Mouse (Mus musculus) spleen, embryonic (tissue): Measurements from ENCODE around the gene Trpm8.

Experiments used
- CTCF ChIA-PET: fragments of 350-600 bp; sonication (Branson Sonifier 250); formaldehyde crosslinking; loops from one replicate; lab custom pipeline; 2022; lab: Charles Lee

Trpm8 gene

GRCm38 (mm10) chr1:88264237-88264868 lies 13.1 kb upstream of the Trpm8 start:
- CTCF ChIA-PET: interaction anchor here (0.6 kb wide), 1 partner anchor 1007 kb away, joined by 4 read pairs; no protein-coding TSS in a partner anchor

DNA sequence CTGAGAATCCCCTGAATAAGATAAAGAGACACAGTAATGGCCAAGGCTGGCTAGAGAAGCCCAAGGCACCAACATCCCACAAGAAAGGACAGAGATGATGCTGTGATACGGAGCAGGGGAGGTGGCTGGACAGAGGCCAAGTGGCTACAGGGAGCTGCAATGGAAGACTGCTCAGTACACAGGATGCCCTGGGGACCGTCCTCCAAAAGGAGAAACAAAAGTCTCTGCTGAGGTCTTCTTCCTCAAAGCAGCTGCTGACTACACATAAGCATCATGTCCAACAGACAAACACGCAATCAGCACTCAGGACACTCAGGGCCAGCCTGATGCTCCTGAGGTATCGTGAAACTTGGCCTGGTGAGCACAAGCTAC lies 12.6 kb upstream of the Trpm8 start:
- CTCF ChIA-PET: interaction anchor here (0.6 to 2.1 kb wide), 2 partner anchors 10 to 1007 kb away, joined by 4 to 12 read pairs; no protein-coding TSS in a partner anchor

DNA sequence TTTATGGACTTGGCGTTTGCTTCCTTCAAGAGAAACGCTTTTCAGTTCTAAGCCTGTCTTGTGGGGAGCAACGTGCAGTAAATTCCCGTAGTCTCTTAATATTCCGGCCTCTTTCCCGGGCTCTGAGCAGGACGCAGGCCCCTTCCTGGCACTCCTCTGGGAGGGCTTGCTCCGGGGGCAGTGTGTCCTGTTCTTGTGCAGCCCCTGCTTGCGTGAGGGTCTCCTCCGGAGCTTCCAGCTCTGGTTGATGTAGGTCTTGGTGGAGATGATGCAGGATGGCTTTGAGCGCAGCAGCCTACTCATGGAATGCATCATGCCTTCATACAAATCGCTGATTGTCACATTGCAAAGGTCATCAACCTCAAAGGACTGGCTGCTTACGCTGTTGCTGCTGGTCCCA lies 11.3 kb upstream of the Trpm8 start:
- CTCF ChIA-PET: interaction anchor here (2.1 kb wide), 1 partner anchor 9 kb away, joined by 12 read pairs; no protein-coding TSS in a partner anchor

- CTCF ChIA-PET: no interaction called here
Measured at GRCm38 (mm10) chr1:88267489-88267888, 10.0 kb upstream of the Trpm8 start.

DNA sequence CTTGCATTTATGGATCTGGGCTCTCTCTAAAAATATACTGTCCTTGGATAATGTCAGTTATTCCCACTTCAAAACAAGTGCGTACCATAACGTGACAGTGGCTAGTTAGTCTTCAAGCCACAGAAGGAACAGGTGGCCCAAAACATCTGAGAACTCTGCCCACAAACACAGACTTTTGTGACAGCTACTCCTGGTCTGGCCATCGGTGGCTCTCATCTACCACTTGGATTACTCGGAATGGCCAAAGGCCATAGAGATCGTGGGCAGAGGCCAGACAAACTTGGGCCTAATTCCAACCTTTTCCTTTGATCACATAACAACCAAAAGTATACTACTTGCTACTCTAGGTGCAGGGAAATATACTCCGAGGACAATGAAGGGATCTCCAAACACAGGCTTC lies 9.4 kb upstream of the Trpm8 start:
- CTCF ChIA-PET: no interaction called here

DNA sequence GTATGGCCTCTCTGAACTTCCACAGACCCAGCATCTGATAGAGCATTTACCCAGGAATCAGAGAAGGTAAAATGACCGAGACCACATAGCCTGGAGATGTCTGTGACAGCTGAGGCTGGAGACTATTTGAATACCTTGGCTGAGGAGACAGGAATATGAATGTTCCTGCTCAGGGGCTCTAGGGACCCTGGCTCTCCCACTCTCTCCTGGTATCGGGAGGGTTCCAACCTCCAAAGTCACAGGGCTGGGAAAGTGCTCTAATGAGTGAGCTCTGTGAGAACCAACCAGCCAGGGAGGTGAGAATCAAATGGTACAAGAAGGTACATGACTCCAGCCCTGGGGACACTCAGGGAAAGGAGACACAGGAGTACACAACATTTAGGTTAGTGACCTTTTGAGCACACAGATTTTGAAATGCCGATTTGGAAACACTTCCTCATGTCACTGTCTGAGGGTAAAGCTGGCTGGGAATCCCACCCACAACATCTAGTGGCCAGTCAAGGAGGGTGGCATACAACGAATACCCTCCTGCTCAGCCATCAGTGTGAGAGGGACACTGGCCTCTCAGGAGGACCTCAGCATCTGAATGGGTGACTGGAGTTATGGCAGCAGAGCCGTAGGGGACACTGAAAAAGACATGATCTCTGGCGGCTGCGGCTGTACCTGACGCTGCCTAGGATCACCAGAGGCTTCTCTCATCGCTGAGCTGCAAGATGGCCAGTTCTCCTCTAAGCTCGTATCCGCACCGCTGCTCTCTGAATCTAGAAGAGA lies 7.7 kb upstream of the Trpm8 start:
- CTCF ChIA-PET: no interaction called here

GRCm38 (mm10) chr1:88272851-88273250 lies 4.6 kb upstream of the Trpm8 start:
- CTCF ChIA-PET: no interaction called here

GRCm38 (mm10) chr1:88273326-88273725 lies 4.1 kb upstream of the Trpm8 start:
- CTCF ChIA-PET: interaction anchor here (2.7 kb wide), 1 partner anchor 8 kb away, joined by 12 read pairs; no protein-coding TSS in a partner anchor

DNA sequence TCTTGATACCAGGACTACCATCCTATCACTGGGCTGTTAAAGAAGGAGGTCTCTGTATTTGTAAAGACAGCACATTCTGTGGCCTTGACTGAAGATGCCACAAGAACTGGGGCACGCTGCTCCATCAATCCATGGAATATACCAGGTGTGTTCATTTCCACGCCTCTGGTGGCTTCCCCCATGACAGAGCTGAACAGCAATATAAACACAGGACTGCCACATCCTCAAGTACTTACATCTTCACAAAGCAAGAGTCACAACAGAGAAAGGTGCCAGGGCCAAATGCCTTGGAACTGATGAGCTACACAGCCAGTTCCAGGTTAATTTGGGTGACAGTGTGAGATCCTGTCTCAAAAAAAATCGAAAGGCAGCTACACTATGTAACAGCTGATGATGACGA lies 3.6 kb upstream of the Trpm8 start:
- CTCF ChIA-PET: interaction anchor here (0.7 to 2.7 kb wide), 2 partner anchors 8 to 1055 kb away, joined by 3 to 12 read pairs; no protein-coding TSS in a partner anchor

GRCm38 (mm10) chr1:88274371-88275077 lies 2.9 kb upstream of the Trpm8 start:
- CTCF ChIA-PET: interaction anchor here (0.6 to 2.7 kb wide), 4 partner anchors 9 to 1056 kb away, joined by 3 to 12 read pairs (median 3); no protein-coding TSS in a partner anchor

- CTCF ChIA-PET: interaction anchor here (0.7 to 2.7 kb wide), 3 partner anchors 9 to 209 kb away, joined by 3 to 12 read pairs (median 3); no protein-coding TSS in a partner anchor
Measured at GRCm38 (mm10) chr1:88275078-88275680, 2.3 kb upstream of the Trpm8 start.

GRCm38 (mm10) chr1:88275698-88276523 lies 1.6 kb upstream of the Trpm8 start:
- CTCF ChIA-PET: interaction anchor here (0.6 to 2.7 kb wide), 3 partner anchors 10 to 53 kb away, joined by 3 to 12 read pairs (median 4); no protein-coding TSS in a partner anchor

DNA sequence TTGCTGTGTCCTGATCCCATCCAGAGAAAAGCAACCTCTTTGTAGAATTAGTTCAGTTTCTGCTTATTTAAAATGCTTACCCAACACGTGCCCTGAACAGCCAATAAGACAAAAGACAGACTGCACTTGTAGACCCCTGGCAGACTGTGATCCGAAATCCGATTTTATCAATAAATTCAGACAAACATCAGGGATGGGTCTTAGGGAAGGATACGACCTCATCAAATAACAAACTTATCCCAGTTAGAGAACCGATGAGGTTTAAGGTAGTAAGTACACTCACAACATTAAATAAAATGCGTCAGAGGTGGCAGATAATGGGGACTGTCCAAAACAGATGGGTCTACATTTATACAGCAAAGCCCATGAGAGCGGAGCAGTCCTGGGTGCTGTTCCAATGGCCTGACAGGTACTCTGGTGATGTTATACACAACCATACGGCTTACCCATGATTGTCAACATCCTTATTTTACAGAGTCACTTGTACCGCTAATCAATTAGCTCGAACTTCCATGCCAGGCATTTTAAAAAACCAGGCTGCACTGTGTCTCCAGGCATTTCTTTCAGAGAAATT lies 850 bp upstream of the Trpm8 start:
- CTCF ChIA-PET: no interaction called here

- CTCF ChIA-PET: interaction anchor here (0.6 to 1.5 kb wide), 3 partner anchors 9 to 67 kb away, joined by 3 to 5 read pairs (median 3); no protein-coding TSS in a partner anchor
Measured at GRCm38 (mm10) chr1:88277818-88278511, 504 bp downstream of the Trpm8 start.

- CTCF ChIA-PET: interaction anchor here (1.5 kb wide), 1 partner anchor 8 kb away, joined by 5 read pairs; no protein-coding TSS in a partner anchor
Measured at GRCm38 (mm10) chr1:88279111-88280005, 1.9 kb downstream of the Trpm8 start.

DNA sequence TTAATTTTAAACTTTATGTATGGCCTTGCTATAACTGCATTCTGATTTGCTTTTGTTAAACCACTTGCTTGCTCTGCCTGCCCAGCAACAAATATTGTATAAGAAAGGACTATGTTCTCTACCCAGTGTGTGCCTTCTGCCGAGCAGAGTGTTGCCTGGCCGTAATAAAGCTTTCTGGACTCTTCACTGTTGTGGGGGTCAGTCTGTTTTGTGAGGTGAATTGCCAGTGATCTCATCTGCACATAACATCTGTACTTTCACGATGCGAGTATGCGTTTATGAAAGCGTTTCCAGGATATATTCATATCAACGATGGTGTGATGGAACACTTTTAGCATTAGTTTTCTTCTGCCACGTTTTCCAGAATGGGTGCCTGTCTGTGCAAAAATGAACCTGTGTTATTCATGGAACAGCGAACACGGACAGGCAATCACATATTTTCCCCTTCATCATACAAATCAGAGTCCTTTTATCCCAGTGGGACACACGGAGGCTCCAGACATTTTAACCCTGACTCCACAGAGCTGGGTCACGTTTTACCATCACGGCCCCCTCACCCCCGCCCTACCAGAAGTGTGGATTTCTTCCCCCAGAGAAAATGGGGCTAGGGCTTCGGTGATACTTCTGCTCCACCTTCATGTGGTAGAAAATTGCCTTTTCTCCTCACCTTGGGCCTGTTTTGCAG lies 2.7 kb downstream of the Trpm8 start:
- CTCF ChIA-PET: no interaction called here

- CTCF ChIA-PET: interaction anchor here (0.6 kb wide), 1 partner anchor 89 kb away, joined by 3 read pairs; no protein-coding TSS in a partner anchor
Measured at GRCm38 (mm10) chr1:88282301-88282700, 4.8 kb downstream of the Trpm8 start.
